ENCODE assay signal across 9 mouse cellular contexts in genomic region chr2:138047361-138047760, GRCm38 (mm10).
"Had no signal": no experiment of that assay in that cellular context is flagged by ENCODE, and none has a peak within 500 bp of the region (broad histone marks: within the 10 kb centered on the region; RNA-seq: fewer than 3 reads in every experiment).

No protein-coding gene starts in this region.

- ATAC-seq: liver, embryonic 12.5 days had no signal

- H3K36me3 ChIP-seq: kidney, embryonic 15.5 days; limb, embryonic 15.5 days; liver, embryonic 12.5 days had no signal

- H3K9ac ChIP-seq: kidney, embryonic 15.5 days; limb, embryonic 15.5 days; liver, embryonic 12.5 days; lung, embryonic 14.5 days had no signal

- H3K9me3 ChIP-seq: kidney, embryonic 15.5 days; limb, embryonic 15.5 days; liver, embryonic 12.5 days had no signal

- H3K27ac ChIP-seq: kidney, embryonic 15.5 days; limb, embryonic 15.5 days; liver, embryonic 12.5 days; stomach, postnatal 0 days had no signal

- H3K4me2 ChIP-seq: kidney, embryonic 15.5 days; limb, embryonic 15.5 days; liver, embryonic 12.5 days; lung, embryonic 14.5 days; midbrain, embryonic 11.5 days had no signal

- H3K4me3 ChIP-seq: kidney, embryonic 15.5 days; limb, embryonic 15.5 days; liver, embryonic 12.5 days had no signal

- DNase-seq: kidney, postnatal 14 days; lung, embryonic 14.5 days; lung, postnatal 10 days; thymus, postnatal 14 days had no signal

- H3K4me1 ChIP-seq: limb, embryonic 15.5 days; liver, embryonic 12.5 days had no signal

- H3K27me3 ChIP-seq: kidney, embryonic 15.5 days; limb, embryonic 15.5 days; liver, embryonic 12.5 days had no signal
